ENCODE assay signal across 9 mouse cellular contexts in genomic region chr7:49558895-49559294, GRCm38 (mm10).
DNase-seq lines count a peak whose midpoint lies in the region; ATAC-seq lines count a peak whose summit lies in the region.
"Had no signal": no experiment of that assay in that cellular context is flagged by ENCODE, and none has a peak within 500 bp of the region (broad histone marks: within the 10 kb centered on the region; RNA-seq: fewer than 3 reads in every experiment).

No protein-coding gene starts in this region.

- H3K9ac ChIP-seq in embryonic facial prominence, embryonic 12.5 days, result no peak overlapping the region
- no peak overlapping the region for H3K9ac ChIP-seq in midbrain, embryonic 14.5 days (replicated peaks; ENCODE audit: low read length)
- H3K9ac ChIP-seq in midbrain, embryonic 13.5 days (replicated peaks), result no peak overlapping the region
- no peak overlapping the region for H3K9ac ChIP-seq in hindbrain, embryonic 16.5 days (ENCODE audit: low read depth, low read length)

- 82% methylated on average over 5 of the region's 5 CpGs for WGBS in embryonic facial prominence, embryonic 12.5 days
- 88% methylated on average over 5 of the region's 5 CpGs for WGBS in embryonic facial prominence, embryonic 10.5 days
- WGBS in midbrain, embryonic 14.5 days, result 85% methylated on average over 5 of the region's 5 CpGs
- 91% methylated on average over 5 of the region's 5 CpGs for WGBS in midbrain, embryonic 13.5 days
- 70% methylated on average over 5 of the region's 5 CpGs for WGBS in hindbrain, embryonic 16.5 days

- no peak for DNase-seq in embryonic facial prominence, embryonic 10.5 days (ENCODE audit: low spot score)
- DNase-seq in midbrain, embryonic 14.5 days, result peak; percentile 43
- peak; percentile 60 for DNase-seq in ovary, postnatal 36 days (ENCODE audit: low spot score)
- no peak for DNase-seq in embryo, embryonic 10.5 days (ENCODE audit: low spot score)

- H3K36me3 ChIP-seq in embryonic facial prominence, embryonic 12.5 days, result 0 out of 2 replicates have a peak, but pooled peaks cover 3% of the 10 kb centered on the region
- H3K36me3 ChIP-seq in embryonic facial prominence, embryonic 10.5 days (replicated peaks), result peaks cover 24% of the 10 kb centered on the region
- peaks cover 3% of the 10 kb centered on the region; the same call in 1 of the 2 replicates for H3K36me3 ChIP-seq in midbrain, embryonic 14.5 days (ENCODE audit: control insufficient read depth, insufficient read depth, low read length)
- peaks cover 4% of the 10 kb centered on the region; the same call in 1 of the 2 replicates for H3K36me3 ChIP-seq in midbrain, embryonic 13.5 days
- H3K36me3 ChIP-seq in hindbrain, embryonic 16.5 days (ENCODE audit: control insufficient read depth, insufficient read depth, low read length), result no peaks in the 10 kb centered on the region

- ATAC-seq in embryonic facial prominence, embryonic 12.5 days (ENCODE audit: insufficient number of reproducible peaks, insufficient read depth, low FRiP score, low TSS enrichment), result no peak
- ATAC-seq in midbrain, embryonic 14.5 days (ENCODE audit: low FRiP score, low TSS enrichment), result no peak
- no peak for ATAC-seq in midbrain, embryonic 13.5 days
- peak; percentile 67 for ATAC-seq in hindbrain, embryonic 16.5 days
- ATAC-seq in megakaryocyte, adult 5-6 weeks (ENCODE audit: poor library complexity, severe bottlenecking), result no peak

- no peak overlapping the region for H3K4me3 ChIP-seq in embryonic facial prominence, embryonic 12.5 days
- no peak overlapping the region for H3K4me3 ChIP-seq in embryonic facial prominence, embryonic 10.5 days
- H3K4me3 ChIP-seq in midbrain, embryonic 14.5 days (replicated peaks; ENCODE audit: low read depth, low read length), result no peak overlapping the region
- no peak overlapping the region for H3K4me3 ChIP-seq in midbrain, embryonic 13.5 days (replicated peaks)
- no peak overlapping the region for H3K4me3 ChIP-seq in hindbrain, embryonic 16.5 days (ENCODE audit: low read length)
- H3K4me3 ChIP-seq: megakaryocyte, embryonic 14.5 days had no signal

- no peaks in the 10 kb centered on the region for H3K9me3 ChIP-seq in embryonic facial prominence, embryonic 12.5 days
- H3K9me3 ChIP-seq in embryonic facial prominence, embryonic 10.5 days, result no peaks in the 10 kb centered on the region
- H3K9me3 ChIP-seq in midbrain, embryonic 14.5 days (ENCODE audit: control insufficient read depth, low read length), result no peaks in the 10 kb centered on the region
- H3K9me3 ChIP-seq in midbrain, embryonic 13.5 days, result no peaks in the 10 kb centered on the region
- no peaks in the 10 kb centered on the region for H3K9me3 ChIP-seq in hindbrain, embryonic 16.5 days (ENCODE audit: control insufficient read depth, low read length)

- H3K4me1 ChIP-seq in embryonic facial prominence, embryonic 12.5 days, result peaks cover 14% of the 10 kb centered on the region
- peaks cover 26% of the 10 kb centered on the region for H3K4me1 ChIP-seq in embryonic facial prominence, embryonic 10.5 days
- no peaks in the 10 kb centered on the region for H3K4me1 ChIP-seq in midbrain, embryonic 14.5 days (ENCODE audit: control insufficient read depth, insufficient read depth, low read length)
- H3K4me1 ChIP-seq in midbrain, embryonic 13.5 days (replicated peaks), result no peaks in the 10 kb centered on the region; the same call in 1 of the 2 replicates
- peaks cover 9% of the 10 kb centered on the region for H3K4me1 ChIP-seq in hindbrain, embryonic 16.5 days (ENCODE audit: control insufficient read depth, insufficient read depth, low read depth, low read length)

- 0 out of 2 replicates have a peak overlapping the region, but pooled peaks have one; percentile 1 for H3K4me2 ChIP-seq in embryonic facial prominence, embryonic 12.5 days (replicated peaks)
- no peak overlapping the region for H3K4me2 ChIP-seq in midbrain, embryonic 14.5 days (ENCODE audit: low read length)
- H3K4me2 ChIP-seq in midbrain, embryonic 13.5 days (replicated peaks), result no peak overlapping the region
- H3K4me2 ChIP-seq in hindbrain, embryonic 16.5 days (ENCODE audit: low read length), result no peak overlapping the region

- H3K27ac ChIP-seq in embryonic facial prominence, embryonic 12.5 days, result 0 out of 2 replicates have a peak overlapping the region, but pooled peaks have one; percentile 12
- H3K27ac ChIP-seq in embryonic facial prominence, embryonic 10.5 days (replicated peaks), result no peak overlapping the region; the same call in 1 of the 2 replicates
- no peak overlapping the region for H3K27ac ChIP-seq in midbrain, embryonic 14.5 days (replicated peaks; ENCODE audit: low read depth, low read length)
- no peak overlapping the region for H3K27ac ChIP-seq in midbrain, embryonic 13.5 days
- no peak overlapping the region for H3K27ac ChIP-seq in hindbrain, embryonic 16.5 days (ENCODE audit: low read depth, low read length)

- H3K27me3 ChIP-seq in embryonic facial prominence, embryonic 12.5 days, result no peaks in the 10 kb centered on the region
- H3K27me3 ChIP-seq in embryonic facial prominence, embryonic 10.5 days (replicated peaks; ENCODE audit: low read depth, poor library complexity, severe bottlenecking), result no peaks in the 10 kb centered on the region
- no peaks in the 10 kb centered on the region for H3K27me3 ChIP-seq in midbrain, embryonic 14.5 days (ENCODE audit: control insufficient read depth, insufficient read depth, low read length)
- H3K27me3 ChIP-seq in midbrain, embryonic 13.5 days, result no peaks in the 10 kb centered on the region
- H3K27me3 ChIP-seq in hindbrain, embryonic 16.5 days (replicated peaks; ENCODE audit: control insufficient read depth, insufficient read depth, low read length), result no peaks in the 10 kb centered on the region
- H3K27me3 ChIP-seq: megakaryocyte, embryonic 14.5 days had no signal

Comparison
In these comparisons a context has a peak if more than half of its experiments do, and no peak if none do; other contexts are left out.
1. DNase-seq: peak in midbrain, embryonic 14.5 days (single experiment) and ovary, postnatal 36 days (single experiment); none in embryonic facial prominence, embryonic 10.5 days (single experiment) and embryo, embryonic 10.5 days (single experiment).